Mouse (Mus musculus): Measurements from ENCODE around the gene Tbc1d13.

DNA sequence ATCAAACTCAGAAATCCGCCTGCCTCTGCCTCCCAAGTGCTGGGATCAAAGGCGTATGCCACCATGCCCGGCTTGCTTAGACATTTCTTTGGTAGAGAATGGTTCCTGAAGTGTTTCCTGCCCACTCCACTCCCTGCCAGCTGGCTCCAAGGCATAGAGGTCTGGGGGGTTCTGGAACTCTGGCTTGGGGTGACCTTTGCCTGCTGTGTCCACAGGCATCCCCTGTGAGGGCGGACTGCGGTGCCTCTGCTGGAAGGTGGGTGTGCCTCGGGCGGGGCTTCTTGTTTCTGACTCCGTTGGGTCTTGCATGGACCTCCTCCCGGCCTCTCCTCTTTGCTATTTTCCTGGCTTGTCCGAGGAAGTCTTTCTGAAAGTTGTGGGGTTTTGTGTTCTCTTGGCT is 2.9 kb downstream of the Tbc1d13 start:
- TF ChIP-seq CTCF (IDR thresholded peaks at IDR 0.05; ENCODE audit: extremely low read depth, insufficient read depth, low read length) (no peak), POLR2A (IDR thresholded peaks at IDR 0.05; ENCODE audit: extremely low read depth, insufficient read depth, low read length) (no peak)
